Mouse (Mus musculus) small intestine, adult 2 months (tissue): ENCODE data around the gene Sept9.

Source experiments
- CTCF ChIP-seq: fragments of 200-500 bp; IDR thresholded peaks from 2 replicates; pipeline ENCODE4 v1.5.1; 2012; ENCODE audit warnings: low read depth, mild to moderate bottlenecking, control low read depth, inconsistent platforms, low read length, moderate library complexity, mixed read lengths; ENCODE audit not compliant: insufficient replicate concordance, insufficient read length; ENCODE audit errors: extremely low read depth
- POLR2A ChIP-seq: fragments of 200-500 bp; IDR thresholded peaks from 2 replicates; pipeline ENCODE4 v1.6.1; 2012; ENCODE audit warnings: low read depth, mild to moderate bottlenecking, control low read depth, inconsistent platforms, low read length, moderate library complexity

DNA sequence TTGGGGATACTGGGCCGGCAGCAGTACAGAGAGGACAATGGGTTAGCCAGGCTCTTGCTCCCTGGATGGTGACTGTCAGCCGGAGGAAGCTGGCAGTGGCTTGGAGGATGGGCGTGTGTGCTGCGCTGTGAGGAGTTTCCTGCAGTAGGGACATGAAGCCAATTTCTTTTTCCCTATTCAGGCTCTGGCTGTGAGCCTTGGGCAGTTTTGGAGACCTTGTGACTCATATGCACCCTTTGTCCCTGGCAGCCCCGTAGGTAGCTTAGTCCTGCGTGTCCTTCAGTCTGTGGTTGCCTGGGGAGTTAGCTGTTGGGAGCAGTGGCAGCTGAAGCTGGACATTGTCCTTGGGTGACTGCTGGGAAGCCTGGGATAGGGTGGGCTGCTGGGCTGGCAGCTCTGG, 76.5 kb downstream of the Sept9 start:
- TF ChIP-seq CTCF (no peak), POLR2A (no peak)
